Mouse (Mus musculus): ENCODE measurements at regions not wholly inside any gene's neighbourhood (a gene's known extent, or its start where the extent isn't known, plus 50 kb on each side); places are given as distances from the start of the nearest gene placed in this dataset.
A peak's percentile ranks its signal among the peaks of the same experiment; 100 is the strongest.

GRCm38 (mm10) chr15:59169831-59170230, 280.7 kb downstream of the Gm49356 start:
- no peak for DNase-seq (ENCODE audit: low spot score in 2 of 2)

GRCm38 (mm10) chr15:59171120-59171519, 282.0 kb downstream of the Gm49356 start:
- DNase-seq (ENCODE audit: low spot score in 2 of 2) = no peak

GRCm38 (mm10) chr15:59173452-59174245, 284.6 kb downstream of the Gm49356 start:
- DNase-seq (ENCODE audit: low spot score in 2 of 2) = peak in 1 of 2 experiments; percentile 44

- DNase-seq (ENCODE audit: low spot score in 2 of 2) = no peak
Observed at GRCm38 (mm10) chr15:59174246-59174751, 285.2 kb downstream of the Gm49356 start.

- no peak for DNase-seq (ENCODE audit: low spot score in 2 of 2)
Observed at GRCm38 (mm10) chr15:59174893-59175531, 285.9 kb downstream of the Gm49356 start.

GRCm38 (mm10) chr15:59180076-59180475, 291.0 kb downstream of the Gm49356 start:
- no peak for DNase-seq (ENCODE audit: low spot score in 2 of 2)

GRCm38 (mm10) chr15:59184461-59184860, 295.4 kb downstream of the Gm49356 start:
- no peak for DNase-seq (ENCODE audit: low spot score in 2 of 2)

- DNase-seq (ENCODE audit: low spot score in 2 of 2) = no peak
Observed at GRCm38 (mm10) chr15:59187566-59187965, 298.5 kb downstream of the Gm49356 start.

- DNase-seq (ENCODE audit: low spot score in 2 of 2) = peak; percentile 41 to 58
Observed at GRCm38 (mm10) chr15:59188371-59188770, 299.3 kb downstream of the Gm49356 start.

GRCm38 (mm10) chr15:59190511-59190910, 301.4 kb downstream of the Gm49356 start:
- no peak for DNase-seq (ENCODE audit: low spot score in 2 of 2)

GRCm38 (mm10) chr15:59194421-59194820, 305.3 kb downstream of the Gm49356 start:
- peak; percentile 46 to 54 for DNase-seq (ENCODE audit: low spot score in 2 of 2)

GRCm38 (mm10) chr15:59196351-59196750, 307.3 kb downstream of the Gm49356 start:
- DNase-seq (ENCODE audit: low spot score in 2 of 2) = no peak

- DNase-seq (ENCODE audit: low spot score in 2 of 2) = no peak
Observed at GRCm38 (mm10) chr15:59197455-59198391, 308.6 kb downstream of the Gm49356 start.

GRCm38 (mm10) chr15:59201386-59201785, 312.3 kb downstream of the Gm49356 start:
- no peak for DNase-seq (ENCODE audit: low spot score in 2 of 2)

GRCm38 (mm10) chr15:59201894-59202670, 313.0 kb downstream of the Gm49356 start:
- DNase-seq (ENCODE audit: low spot score in 2 of 2) = no peak

GRCm38 (mm10) chr15:59203097-59203849, 314.2 kb downstream of the Gm49356 start:
- no peak for DNase-seq (ENCODE audit: low spot score in 2 of 2)

GRCm38 (mm10) chr15:59203850-59204625, 314.9 kb downstream of the Gm49356 start:
- DNase-seq (ENCODE audit: low spot score in 2 of 2) = peak in 1 of 2 experiments; percentile 32

GRCm38 (mm10) chr15:59205091-59205490, 316.0 kb downstream of the Gm49356 start:
- no peak for DNase-seq (ENCODE audit: low spot score in 2 of 2)

GRCm38 (mm10) chr15:59205544-59205943, 316.4 kb downstream of the Gm49356 start:
- DNase-seq (ENCODE audit: low spot score in 2 of 2) = no peak
